Mouse (Mus musculus) limb, embryonic 14.5 days (tissue): ENCODE data around the gene Rec114. TPM values are rescaled to one million over a fixed set of nuclear protein-coding genes. Genes with fewer than 3 reads are reported as not detected.

Experiments
- ATAC-seq: fragments of 200-750 bp; cut with Nextera tagmentation; 2 replicates; pipeline ENCODE4 v1.8.0; 2017; ENCODE audit warnings: low read depth, moderate number of reproducible peaks, moderate TSS enrichment; ENCODE audit not compliant: low FRiP score
- DNase-seq: peaks from one replicate; pipeline ENCODE4 v3.0.0-alpha.2; 2015; ENCODE audit warnings: low spot score
- H3K27ac ChIP-seq: fragments of 300-500 bp; sonication (generic); replicated peaks from 2 replicates; pipeline ENCODE4 v1.5.1; 2014; ENCODE audit warnings: low read depth, mild to moderate bottlenecking, low read length, moderate library complexity, mixed read lengths
- H3K27me3 ChIP-seq: fragments of 300-500 bp; sonication (generic); 2 replicates; pipeline ENCODE4 v1.6.1; 2014; ENCODE audit warnings: low read length, mixed read lengths; ENCODE audit not compliant: control insufficient read depth, insufficient read depth
- H3K36me3 ChIP-seq: fragments of 300-500 bp; sonication (generic); 2 replicates; pipeline ENCODE4 v1.6.1; 2014; ENCODE audit warnings: mild to moderate bottlenecking, low read length, moderate library complexity, mixed read lengths; ENCODE audit not compliant: control insufficient read depth, insufficient read depth
- H3K4me1 ChIP-seq: fragments of 300-500 bp; sonication (generic); 2 replicates; pipeline ENCODE4 v1.6.1; 2014; ENCODE audit warnings: antibody characterized with exemption, low read length, mixed read lengths; ENCODE audit not compliant: control insufficient read depth, insufficient read depth
- H3K4me2 ChIP-seq: fragments of 300-500 bp; sonication (generic); replicated peaks from 2 replicates; pipeline ENCODE4 v1.6.1; 2014; ENCODE audit warnings: low read depth, mild to moderate bottlenecking, low read length, moderate library complexity; ENCODE audit not compliant: severe bottlenecking
- H3K4me3 ChIP-seq: fragments of 300-500 bp; sonication (generic); replicated peaks from 2 replicates; pipeline ENCODE4 v1.5.1; 2014; ENCODE audit warnings: low read length
- H3K9ac ChIP-seq: fragments of 300-500 bp; sonication (generic); 2 replicates; pipeline ENCODE4 v1.6.1; 2014; ENCODE audit warnings: mild to moderate bottlenecking, low read depth, low read length, moderate library complexity; ENCODE audit not compliant: severe bottlenecking
- H3K9me3 ChIP-seq: fragments of 300-500 bp; sonication (generic); 2 replicates; pipeline ENCODE4 v1.6.1; 2016; ENCODE audit warnings: low read length; ENCODE audit not compliant: control insufficient read depth
- POLR2A ChIP-seq: fragments of 200-500 bp; IDR thresholded peaks from 2 replicates; pipeline ENCODE4 v1.8.0; 2012; ENCODE audit warnings: inconsistent platforms, mild to moderate bottlenecking, moderate library complexity, borderline replicate concordance; ENCODE audit not compliant: insufficient read depth, insufficient read length; ENCODE audit errors: extremely low read depth
- WGBS: fragments of 180-500 bp; shearing (Covaris S2); extraction: QIAGEN DNeasy Blood & Tissue Kit; methylation state at CpG from one replicate; pipeline ENCODE4 v1.1.7; 2014; 5-methylcytosine and 5-hydroxymethylcytosine counted together
- polyA plus RNA-seq, 2 experiments: library from polyadenylated mRNA; depleted of rRNA in 1 of 2; stranded (reverse) in 1 of 2; unstranded in 1 of 2; fragments of >200 nt; fragmentation: Nextera tagmentation in 1 of 2; extraction: Ambion mirVana in 1 of 2; gene quantifications; 2 replicates each; pipeline versions ENCODE4 v1.2.1 to v1.2.3; 2012 to 2014

The Rec114 gene
- polyA plus RNA-seq, 2 experiments = 1.0 to 2.4 TPM

DNA sequence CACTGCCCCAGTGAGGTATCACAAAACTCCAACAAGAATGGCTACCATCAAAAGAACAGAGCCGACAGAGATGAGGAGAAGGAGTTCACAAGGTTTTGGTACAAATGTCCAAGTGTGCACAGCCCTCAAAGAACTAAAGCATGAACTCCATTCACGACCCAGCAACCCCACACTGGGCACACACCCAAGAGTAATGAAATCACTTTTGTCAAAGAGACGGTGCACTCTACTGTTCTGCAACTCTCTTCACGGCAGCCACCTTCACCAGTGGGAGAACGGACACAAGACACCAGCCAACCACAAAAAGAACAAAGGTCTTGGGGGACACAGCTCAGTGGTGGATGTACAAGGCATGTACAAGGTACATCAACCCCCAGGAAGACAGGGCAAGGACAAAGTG lies 24.3 kb downstream of the Rec114 start:
- Histone ChIP-seq H3K4me1 (no peaks in the 10 kb centered on the region), H3K27ac (no peak overlapping the region), H3K27me3 (no peaks in the 10 kb centered on the region), H3K36me3 (no peaks in the 10 kb centered on the region), H3K4me3 (no peak overlapping the region), H3K9me3 (no peaks in the 10 kb centered on the region), H3K4me2 (no peak overlapping the region), H3K9ac (no peak overlapping the region)
- no peak for TF ChIP-seq POLR2A
- ATAC-seq = no peak
- no peak for DNase-seq
- 64% methylated on average over 5 of the region's 5 CpGs for WGBS

DNA sequence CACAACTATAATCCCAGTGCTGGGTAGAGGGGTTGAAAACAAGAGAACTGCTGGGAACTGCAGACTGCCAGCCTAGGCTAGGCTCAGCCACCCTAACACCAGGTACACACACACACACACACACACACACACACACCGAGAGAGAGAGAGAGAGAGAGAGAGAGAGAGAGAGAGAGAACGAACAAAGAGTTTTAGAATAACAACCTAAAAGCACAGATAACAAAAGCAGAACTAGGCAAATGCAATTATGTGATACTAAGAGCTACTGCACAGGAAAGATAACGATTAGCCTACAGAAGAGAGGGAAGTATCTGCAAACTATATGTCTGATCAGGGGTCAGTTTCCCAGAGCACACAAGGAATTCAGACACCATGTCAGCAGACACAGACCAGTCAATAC lies 24.8 kb downstream of the Rec114 start:
- DNase-seq (no peak), ATAC-seq (no peak)
- Histone ChIP-seq H3K9me3 (no peaks in the 10 kb centered on the region), H3K4me3 (no peak overlapping the region), H3K27me3 (no peaks in the 10 kb centered on the region), H3K36me3 (no peaks in the 10 kb centered on the region), H3K4me1 (no peaks in the 10 kb centered on the region), H3K27ac (no peak overlapping the region), H3K9ac (no peak overlapping the region), H3K4me2 (no peak overlapping the region)
- TF ChIP-seq POLR2A = no peak
- 82% methylated on average over 3 of the region's 3 CpGs for WGBS

DNA sequence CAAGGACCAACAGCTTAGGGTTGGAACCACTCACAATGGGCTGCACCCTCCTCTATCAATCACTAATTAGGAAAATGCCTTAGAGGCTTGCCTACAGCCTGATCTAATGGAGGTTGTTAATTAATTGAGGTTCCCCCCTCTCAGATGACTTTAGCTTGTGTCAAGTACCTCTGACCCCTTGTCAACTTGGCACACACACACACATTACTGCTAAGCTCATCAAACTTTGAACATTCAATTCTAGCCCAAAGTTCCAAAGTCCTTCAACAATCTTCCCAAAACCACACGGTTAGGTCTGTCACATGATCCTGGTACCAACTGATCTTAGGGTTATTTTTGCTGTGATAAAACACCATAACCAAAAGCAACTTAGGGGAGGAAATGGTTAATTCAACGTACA lies 26.9 kb downstream of the Rec114 start:
- no peaks in the 10 kb centered on the region for H3K4me1 ChIP-seq
- ATAC-seq = no peak
- no peaks in the 10 kb centered on the region for H3K27me3 ChIP-seq
- no peak for DNase-seq
- H3K36me3 ChIP-seq = no peaks in the 10 kb centered on the region
- no peak for TF ChIP-seq POLR2A
- no peaks in the 10 kb centered on the region for H3K9me3 ChIP-seq
- H3K27ac ChIP-seq = no peak overlapping the region
- H3K9ac ChIP-seq = no peak overlapping the region
- 49% methylated on average over 2 of the region's 2 CpGs for WGBS
- no peak overlapping the region for H3K4me3 ChIP-seq
- no peak overlapping the region for H3K4me2 ChIP-seq

GRCm38 (mm10) chr9:58710642-58711041 lies 33.1 kb downstream of the Rec114 start:
- WGBS = 52% methylated on average over 7 of the region's 7 CpGs
- ATAC-seq (no peak), DNase-seq (no peak)
- H3K27me3 ChIP-seq = no peaks in the 10 kb centered on the region
- H3K4me1 ChIP-seq = no peaks in the 10 kb centered on the region
- H3K4me2 ChIP-seq = no peak overlapping the region
- no peaks in the 10 kb centered on the region for H3K9me3 ChIP-seq
- H3K36me3 ChIP-seq = no peaks in the 10 kb centered on the region
- H3K9ac ChIP-seq = no peak overlapping the region
- H3K4me3 ChIP-seq = no peak overlapping the region
- H3K27ac ChIP-seq = no peak overlapping the region
- TF ChIP-seq POLR2A = no peak

DNA sequence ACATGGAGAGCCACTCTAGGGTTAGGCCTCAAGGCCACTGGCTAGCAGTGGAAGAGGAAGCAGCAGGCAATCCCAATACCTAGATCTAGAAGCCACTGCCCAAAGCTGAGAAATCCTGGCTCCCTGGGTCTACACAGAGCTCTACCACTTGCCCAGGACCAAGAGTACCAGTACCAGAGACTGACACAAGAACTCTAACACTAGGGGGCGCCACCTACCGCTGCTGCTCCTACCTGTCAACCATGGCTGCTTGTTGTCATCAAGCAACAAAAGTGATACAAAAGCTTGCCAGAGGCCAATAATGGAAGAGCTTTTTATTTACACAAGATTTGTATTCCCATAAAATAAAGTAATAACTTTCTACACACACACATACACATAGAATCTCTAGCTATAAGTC lies 33.8 kb downstream of the Rec114 start:
- H3K4me1 ChIP-seq = no peaks in the 10 kb centered on the region
- H3K4me3 ChIP-seq = no peak overlapping the region
- no peak overlapping the region for H3K4me2 ChIP-seq
- 10% methylated on average over 2 of the region's 2 CpGs for WGBS
- ATAC-seq (no peak), DNase-seq (peak; percentile 50)
- H3K27ac ChIP-seq = no peak overlapping the region
- H3K27me3 ChIP-seq = no peaks in the 10 kb centered on the region
- no peaks in the 10 kb centered on the region for H3K9me3 ChIP-seq
- no peak overlapping the region for H3K9ac ChIP-seq
- H3K36me3 ChIP-seq = no peaks in the 10 kb centered on the region
- no peak for TF ChIP-seq POLR2A

- Histone ChIP-seq H3K4me3 (no peak overlapping the region), H3K4me1 (no peaks in the 10 kb centered on the region), H3K27me3 (no peaks in the 10 kb centered on the region), H3K9ac (no peak overlapping the region), H3K27ac (no peak overlapping the region), H3K4me2 (no peak overlapping the region), H3K9me3 (no peaks in the 10 kb centered on the region), H3K36me3 (no peaks in the 10 kb centered on the region)
- 71% methylated on average over 11 of the region's 11 CpGs for WGBS
- no peak for TF ChIP-seq POLR2A
- DNase-seq (no peak), ATAC-seq (no peak)
Observed at GRCm38 (mm10) chr9:58707796-58708195, 36.0 kb downstream of the Rec114 start.
